Mouse (Mus musculus) layer of hippocampus, postnatal 14 days (tissue): ENCODE data around the gene Gm12216. TPM values are rescaled to one million over a fixed set of nuclear protein-coding genes. Genes with fewer than 3 reads are reported as not detected.

ENCODE experiments used
- DNase-seq, 2 experiments: peaks; one replicate each; pipeline ENCODE4 v3.0.0; 2021 to 2022; ENCODE audit warnings: low spot score in 2 of 2, mixed read lengths in 1 of 2
- total RNA-seq, 2 experiments: library from RNA; stranded (reverse); gene quantifications; 2 replicates each; pipeline ENCODE4 v1.2.3; 2021

The Gm12216 gene
- total RNA-seq, 2 experiments from 2014 or later: 2.4 to 4.1 TPM

DNA sequence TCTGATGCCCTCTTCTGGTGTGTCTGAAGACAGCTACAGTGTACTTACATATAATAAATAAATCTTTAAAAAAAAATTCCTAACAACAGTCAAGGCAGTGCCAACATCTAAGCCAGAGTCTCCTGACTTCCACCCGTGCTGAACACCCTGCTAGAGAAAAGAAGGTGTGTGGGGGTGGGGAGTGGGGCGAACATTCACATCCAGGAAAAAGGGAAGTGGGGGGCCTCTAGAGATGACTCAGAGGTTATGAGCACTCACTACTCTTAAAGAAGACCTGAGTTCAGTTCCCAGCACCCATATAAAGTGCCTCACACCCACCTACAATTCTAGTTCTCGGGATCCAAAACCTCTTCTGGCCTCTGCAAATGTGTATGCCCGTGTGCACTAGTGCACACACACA lies 33.6 kb downstream of the Gm12216 start:
- no peak for DNase-seq

DNA sequence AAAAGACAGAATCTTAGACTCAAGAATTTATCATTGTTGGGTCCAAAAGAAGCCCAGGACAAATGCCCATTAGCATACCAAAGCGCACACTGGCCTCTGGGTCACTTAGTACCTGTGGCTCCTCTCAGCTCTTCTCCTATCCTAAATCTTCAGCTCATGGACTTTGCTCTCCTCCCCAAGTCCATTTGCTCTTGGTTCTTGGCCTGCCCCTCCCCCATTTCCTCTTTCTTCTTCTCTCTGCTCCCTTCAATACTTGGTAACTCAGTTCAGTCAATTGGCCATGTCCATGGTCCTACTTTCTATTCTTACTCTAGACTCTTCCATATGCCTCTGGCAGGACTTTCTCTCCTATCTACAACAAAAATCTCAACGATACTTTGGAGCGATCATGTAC lies 37.1 kb downstream of the Gm12216 start:
- DNase-seq: no peak

DNA sequence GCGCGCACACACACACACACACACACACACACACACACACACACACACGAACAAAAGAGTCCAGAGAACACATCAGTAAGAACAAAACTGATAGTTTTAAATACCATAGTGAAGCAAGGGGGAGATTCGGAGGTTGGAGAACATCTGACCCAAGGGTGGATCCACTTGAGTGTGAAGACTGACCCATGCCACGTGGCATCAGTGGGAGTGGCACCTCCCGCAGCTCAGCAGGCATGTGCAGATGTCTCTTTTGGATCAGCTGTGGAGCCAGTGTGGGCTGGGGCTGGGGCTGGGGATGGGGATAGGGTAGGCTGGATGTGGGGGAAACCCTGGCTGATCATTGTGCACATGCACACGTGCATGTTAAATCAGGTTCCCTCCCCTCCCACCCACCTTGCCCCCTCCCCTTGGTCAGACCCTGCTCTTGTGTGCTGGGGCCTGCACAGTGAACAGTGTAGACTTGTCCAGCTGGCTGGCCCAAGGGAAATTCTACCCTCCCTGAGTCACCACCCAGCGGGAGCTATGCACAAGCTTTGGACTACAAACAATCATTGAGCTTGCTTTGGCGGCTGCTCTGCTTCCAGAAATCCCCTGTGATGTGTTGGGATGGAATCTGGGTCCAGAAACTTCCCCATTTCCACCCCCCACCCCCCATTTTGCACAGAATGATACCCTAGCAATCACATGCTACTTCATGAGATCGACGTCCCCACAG lies 37.7 kb downstream of the Gm12216 start:
- no peak for DNase-seq

DNA sequence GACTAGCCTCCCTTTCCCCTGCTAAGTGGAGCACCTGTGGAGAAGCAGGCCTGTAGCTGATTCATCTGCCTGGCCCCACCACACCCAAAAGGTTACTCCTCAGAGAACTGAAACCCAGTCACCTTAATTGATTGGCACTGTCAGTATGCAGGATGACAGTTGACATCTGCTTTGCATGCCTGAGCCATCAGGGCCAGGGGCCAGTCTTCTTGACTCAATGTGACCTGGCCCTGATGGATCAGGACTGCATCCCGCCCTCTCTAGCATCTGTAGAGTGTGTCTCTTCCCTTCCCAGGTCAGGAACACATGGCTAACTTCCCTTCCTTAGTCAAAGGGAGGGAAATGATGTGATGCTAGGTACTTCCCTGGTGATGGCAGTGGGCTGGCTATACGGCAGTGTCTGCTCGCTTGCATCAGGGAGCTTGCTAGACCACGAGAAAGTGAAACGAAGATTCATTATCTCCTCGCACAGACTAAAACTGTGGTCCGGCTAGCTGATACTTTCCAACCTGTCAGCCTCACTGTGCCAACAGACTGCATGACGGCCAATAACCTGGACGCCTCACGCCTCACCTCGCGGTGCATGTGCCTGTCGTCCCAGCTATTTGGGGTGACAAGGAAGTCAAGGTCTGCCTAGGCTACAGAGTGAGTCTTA lies 38.4 kb downstream of the Gm12216 start:
- DNase-seq: no peak

DNA sequence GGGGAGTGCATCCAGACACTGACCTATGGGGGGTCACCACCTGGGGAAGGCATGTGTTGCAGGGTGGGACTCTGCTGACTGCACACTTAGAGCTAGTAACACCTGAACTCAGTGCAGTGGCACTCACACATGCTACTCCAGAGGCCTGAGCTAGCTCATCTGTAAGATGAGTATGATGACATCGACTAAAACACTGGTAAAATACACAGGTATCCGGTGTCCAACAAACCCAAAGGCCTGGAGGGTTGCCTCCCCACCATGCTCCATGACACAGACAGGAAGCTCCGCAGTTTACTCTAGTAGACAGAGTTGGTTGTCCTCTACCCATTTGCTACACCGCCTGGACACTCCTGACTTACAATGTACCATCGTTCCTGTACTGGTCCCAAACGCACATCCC lies 39.5 kb downstream of the Gm12216 start:
- no peak for DNase-seq

DNA sequence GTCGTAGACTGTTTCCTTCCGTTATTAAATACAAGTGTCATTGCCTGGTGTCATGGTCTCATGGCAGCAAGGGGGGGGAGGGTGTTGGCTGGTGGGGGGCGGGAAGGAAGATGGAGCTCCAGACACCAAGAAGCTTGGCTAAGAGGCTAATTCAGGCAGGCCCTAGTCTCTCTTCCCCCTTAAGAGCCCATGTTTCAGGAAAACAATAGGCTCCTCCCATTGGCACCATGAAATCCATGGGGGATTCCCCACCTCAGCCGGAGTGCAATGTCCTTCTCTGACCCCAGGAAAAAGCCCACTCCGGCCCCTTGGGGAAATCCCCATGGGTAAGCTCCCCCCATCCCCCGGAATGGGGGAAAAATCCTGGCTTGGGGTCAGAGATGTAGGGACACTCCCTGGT lies 40.3 kb downstream of the Gm12216 start:
- DNase-seq: no peak

DNA sequence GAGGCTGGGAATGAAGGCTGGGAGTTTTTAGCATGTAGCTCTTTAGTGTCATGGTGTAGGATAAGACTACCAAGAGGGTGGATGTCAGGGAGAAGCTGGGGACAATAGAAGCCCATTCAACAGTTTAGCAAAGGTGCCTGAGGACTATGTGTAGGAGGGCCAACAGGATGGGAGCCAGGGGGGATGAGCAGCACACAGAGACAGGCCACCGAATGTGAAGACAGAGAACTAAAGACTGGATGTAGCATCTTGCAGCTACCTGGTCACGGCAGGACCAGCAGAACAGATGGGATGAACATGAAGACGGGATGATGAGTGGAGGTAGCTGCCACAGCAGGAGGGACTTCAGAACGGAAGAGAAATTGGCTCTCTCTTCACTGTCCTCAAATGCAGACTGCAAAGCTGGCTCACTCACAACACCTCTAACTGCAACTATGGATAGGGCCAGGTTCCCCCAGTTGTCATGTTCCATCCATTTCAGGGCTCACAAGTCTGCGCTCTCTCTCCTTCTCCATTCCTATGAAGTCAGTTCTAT lies 42.1 kb downstream of the Gm12216 start:
- no peak for DNase-seq

DNA sequence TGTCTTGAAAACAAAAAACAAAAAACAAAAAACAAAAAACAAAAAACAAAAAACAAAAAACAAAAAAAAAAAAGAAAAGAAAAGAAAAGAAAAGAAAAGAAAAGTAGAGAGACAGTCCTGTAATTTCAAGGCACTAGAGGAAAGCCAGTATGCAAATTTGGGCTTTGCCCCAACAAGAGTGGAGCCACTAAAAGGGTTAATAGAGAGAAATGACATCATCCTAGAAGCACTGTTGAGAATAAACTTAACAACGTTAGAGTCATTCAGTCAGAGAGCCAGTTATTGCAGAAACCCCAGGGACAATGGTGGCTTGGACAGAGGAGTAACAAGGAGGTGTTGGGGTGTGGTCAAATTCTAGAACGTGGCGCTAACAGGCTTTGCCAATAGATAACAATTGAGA lies 44.2 kb downstream of the Gm12216 start:
- no peak for DNase-seq

DNA sequence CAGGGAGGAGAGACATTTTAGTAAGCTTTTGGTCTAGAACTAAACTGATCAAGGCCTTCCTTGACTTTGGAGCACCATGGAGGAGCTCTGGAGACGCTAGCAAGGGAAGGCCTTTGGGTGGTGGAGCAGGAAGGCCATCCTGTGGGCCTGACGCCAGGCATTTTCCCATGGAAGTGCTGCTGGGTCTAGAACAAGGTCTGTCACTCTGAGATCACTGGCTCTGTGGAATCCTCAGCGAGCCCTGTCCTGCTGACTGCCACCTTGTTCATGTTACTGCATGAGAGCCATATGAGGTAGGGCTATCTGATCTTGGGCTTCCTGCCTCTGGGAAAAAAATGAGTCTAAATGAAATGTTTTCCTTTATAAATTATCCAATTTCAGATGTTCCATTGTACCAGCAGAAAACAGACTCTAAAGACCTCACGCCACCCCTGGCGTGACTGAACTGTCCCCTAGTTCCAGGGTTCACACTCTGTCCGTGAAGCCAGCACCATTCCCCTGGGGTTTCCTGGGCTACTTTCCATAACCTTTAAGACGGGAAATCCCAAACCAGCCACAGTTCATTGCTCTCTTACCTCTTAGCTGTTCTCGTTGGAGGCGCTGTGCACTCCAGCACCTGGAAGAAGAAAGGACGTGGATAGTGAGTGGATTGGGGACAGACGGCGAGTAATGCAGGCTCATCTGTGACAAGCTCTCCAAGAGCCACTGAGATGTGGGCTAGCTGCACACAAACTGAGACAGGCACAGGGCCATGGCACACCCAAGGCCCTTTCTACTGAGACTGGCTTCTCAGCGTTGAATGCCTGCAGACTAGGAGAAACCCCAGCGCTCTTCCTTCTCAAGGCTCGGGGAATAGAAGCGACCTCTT lies 45.8 kb downstream of the Gm12216 start:
- DNase-seq: no peak

DNA sequence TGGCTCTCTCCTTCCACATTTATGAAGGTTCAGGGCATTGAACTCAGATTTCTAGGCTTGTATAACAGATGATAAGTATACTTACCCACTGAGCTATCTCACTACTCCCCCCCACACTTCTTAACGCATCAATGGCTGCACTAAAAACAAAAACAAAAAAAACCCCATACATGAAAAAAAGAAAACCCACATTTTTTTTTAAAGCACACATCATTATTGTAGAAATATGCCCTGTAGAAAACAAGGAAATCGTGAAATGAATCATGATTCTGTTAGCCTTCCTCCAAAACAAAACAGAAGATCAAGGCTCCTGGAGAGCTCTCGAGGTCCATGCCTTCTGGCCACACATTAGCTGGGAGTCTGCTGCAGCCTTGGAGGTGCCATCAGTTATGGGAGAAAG lies 47.7 kb downstream of the Gm12216 start:
- DNase-seq: no peak

DNA sequence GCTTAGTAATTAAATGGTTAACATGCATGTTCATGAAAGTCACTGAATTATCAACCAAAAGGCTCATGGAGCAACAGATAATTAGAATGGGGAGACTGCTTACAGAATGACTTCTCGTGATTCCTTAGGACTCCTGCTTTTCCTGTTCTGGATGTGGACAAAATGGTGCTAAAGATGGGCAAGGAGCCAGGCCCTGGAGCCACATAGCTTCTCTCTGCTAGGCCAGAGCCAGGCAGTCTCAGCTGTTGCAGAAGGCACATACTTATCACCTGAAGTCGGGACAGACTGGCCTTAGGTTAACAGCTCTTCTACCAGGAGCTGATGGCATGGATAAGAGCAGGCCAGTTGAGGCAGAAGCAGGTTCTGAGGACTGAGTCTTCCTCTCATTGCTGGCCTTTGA lies 48.3 kb downstream of the Gm12216 start:
- no peak for DNase-seq

DNA sequence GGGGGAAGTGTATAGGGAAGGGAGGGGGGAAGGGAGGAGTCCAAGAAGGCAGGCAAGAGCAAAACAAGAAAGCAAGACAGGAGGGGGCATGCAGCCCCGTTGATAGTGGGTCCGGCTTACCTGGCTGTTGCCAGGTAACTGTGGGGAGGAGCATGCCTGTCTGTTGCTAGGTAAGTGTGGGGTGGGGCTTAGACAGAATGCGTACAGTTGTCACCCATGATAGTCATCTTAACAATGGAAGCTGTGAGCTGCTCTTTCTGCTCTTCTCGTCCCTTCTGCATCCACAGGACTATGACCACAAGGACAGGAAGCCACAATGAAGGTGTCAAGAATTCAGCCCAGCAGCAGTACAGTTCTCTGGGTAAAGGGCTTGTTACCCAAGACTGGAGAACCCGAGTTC lies 48.9 kb downstream of the Gm12216 start:
- no peak for DNase-seq

DNA sequence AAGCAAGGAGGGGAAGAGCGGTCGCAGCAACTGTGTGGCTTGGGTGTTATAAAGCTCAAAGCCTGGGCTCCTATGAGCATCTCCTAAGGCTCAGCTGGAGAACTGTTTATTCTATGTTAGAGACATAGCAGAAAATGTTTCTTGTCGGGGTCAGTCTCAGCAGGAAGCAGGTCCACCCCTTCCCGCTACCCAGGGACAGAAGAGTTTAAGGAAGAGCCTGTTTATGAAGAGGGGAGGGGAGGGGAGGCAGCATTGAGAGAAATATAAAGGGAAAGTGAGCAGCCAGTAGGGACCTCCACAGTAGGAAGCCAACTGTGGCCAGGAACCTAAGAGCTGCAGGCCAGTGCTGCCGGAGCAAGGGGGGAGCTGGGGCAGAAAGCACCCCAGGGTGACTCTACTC lies 49.7 kb downstream of the Gm12216 start:
- no peak for DNase-seq

DNA sequence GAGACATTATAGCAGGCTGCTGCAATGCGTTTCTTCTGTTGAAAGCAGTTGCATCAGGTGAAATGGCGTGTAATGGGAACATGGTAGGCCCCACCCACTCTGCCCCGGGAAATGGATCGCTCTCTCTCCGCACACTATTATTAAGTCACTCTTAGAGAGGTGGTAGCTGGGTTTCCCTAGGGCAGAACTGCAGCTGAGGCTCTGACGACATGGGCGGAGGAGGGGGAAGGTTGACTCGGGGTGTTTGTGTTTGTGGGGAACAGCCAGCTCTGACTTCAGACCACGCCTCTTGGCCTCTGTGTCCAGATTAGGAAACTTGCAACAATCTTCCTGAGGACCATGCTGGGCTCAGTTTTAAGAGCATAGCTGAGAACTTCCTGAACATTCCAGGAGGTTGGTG lies 53.3 kb downstream of the Gm12216 start:
- no peak for DNase-seq

DNA sequence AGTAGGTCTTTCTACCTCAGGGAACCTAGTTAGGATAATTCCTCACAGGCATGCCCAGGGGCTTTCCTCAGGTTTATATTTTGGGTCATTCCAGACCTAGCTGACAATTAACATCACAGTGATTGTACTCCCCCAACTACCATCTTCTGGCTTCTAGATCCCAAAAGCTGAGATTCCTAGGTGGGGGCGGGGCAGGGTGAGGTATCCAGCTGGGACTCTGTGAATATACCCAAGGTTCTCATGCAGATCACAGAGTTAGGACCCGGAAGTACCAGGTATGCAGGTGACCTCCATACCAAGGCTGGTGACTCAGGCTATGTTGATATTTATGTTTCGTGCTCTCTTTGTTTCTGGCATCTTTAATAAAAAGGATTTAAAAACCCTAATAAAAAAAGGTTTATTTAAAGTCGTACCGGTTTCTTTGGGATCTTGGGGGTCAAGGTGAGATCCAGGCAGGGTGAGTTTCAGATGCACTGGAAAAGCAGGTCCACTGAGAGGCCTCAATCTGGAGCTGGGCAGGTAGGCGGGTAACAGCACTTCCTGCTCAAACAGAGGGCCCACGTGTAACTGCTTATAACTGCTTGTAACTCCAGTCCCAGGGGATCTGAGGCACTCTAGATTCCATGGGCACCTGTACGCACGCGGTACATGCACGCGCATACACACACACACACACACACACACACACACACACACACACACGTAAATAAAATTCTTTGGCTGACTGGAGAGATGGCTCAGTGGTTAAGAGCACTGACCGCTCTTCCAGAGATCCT lies 54.3 kb downstream of the Gm12216 start:
- DNase-seq: no peak

DNA sequence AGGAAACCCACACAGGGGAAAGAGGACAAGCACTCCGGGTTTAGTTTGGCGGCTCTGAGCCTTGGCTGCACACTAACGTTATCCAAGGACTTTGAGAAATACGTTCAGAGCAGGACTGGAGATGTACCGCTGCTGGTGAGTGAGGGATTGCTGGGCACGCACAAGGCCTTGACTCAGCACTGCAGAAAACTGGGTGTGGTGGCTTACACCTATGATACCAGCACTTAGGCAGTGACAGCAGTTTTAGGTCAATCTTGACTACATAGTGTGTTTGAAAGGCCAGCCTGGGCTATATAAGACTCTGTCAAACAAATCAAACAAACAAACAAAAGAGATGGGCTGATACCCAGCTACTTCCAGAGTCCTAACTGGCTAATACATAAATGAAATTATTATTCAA lies 55.6 kb downstream of the Gm12216 start:
- DNase-seq: no peak

DNA sequence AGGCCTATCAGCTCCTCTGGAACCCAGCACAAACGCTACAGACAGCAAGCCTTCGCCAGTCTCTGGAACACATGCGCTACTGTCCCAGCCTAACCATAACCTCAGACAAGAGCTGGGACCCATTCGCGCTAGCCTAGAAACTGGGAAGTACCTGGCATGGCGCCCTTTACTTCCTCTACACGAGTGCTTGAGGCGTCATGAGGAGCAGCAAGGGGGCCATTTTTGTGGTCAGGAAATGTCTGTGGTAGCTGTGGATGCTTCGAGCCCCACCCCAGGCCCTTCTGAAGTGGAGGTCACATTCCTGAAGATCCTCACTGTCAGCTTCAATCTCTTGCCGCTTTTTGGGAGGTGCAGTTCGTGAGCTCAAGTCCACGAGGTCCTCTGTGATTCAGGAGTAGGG lies 56.0 kb downstream of the Gm12216 start:
- DNase-seq: no peak

DNA sequence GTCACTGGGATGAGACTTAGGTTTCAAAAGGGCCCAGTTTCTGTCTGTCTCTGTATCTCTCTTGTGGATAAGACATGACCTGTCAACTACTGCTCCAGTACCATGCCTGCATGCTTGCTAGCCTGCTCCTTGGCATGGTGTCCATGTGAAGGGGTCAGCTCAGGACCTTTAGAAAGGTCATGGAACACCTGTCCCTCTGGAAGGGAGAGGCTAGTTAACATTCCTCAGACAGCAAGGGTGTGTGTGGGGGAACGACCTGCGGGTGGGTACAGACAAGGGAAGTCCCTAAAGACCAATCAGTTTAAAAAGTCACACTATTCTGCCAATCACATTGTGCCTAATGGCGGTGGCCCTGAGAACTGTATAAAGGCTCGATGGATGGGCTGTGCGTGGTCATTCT lies 58.1 kb downstream of the Gm12216 start:
- DNase-seq: no peak

DNA sequence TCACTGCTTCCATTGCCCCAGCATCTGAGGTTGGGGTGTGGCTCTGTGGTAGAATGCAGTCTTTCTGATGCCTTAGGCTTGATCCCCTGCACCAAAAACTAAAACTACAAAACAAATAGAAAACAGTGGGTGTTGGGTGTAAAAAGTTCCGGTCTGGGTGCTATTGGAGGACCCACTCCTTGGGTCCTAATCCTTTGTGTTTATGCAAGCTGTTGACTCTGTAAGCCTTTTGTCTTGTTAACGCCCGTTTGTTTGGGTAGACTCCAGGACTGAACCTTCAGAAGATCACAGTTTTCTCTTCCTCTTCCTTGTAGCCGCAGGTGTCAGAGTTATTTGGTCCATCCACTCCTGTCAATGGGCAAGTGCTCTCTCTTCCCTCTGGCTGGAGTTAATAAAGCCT lies 59.0 kb downstream of the Gm12216 start:
- no peak for DNase-seq

DNA sequence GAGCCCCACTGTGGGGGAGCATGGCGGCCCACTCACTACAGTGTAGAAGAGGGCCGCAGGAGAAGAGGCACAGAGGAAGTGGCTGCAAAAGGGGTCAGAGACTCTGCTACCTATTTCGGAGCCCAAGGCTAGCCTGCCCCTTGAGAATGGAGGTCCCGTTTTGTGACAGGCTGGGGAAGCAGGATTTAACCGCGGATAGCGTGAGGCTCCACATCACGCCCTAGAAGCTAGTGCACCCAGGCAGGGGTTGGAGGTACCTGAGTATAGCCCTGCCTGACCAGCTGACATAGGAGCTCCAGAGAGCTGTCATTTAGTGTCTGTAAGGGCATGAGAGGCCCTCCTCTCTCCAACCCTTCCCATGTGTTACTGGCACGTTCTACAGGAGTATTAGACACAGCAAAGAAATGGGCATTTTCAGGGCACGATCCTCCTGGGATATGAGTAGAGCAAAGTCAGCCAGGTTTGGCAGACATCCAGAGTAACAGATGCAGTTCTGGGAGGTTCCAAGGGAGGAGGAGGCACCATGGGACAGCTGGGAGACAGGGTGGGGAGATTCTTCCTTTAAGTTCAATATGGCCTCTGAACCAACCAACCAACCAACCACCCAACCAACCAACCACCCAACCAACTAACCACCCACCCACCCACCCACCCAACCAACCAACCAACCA lies 60.9 kb downstream of the Gm12216 start:
- no peak for DNase-seq
